Mouse (Mus musculus): Measurements from ENCODE around the gene Myl6b. TPM values are rescaled to one million over a fixed set of nuclear protein-coding genes. Genes with fewer than 3 reads are reported as not detected.
A peak's percentile ranks its signal among the peaks of the same experiment; 100 is the strongest.
"Not testable (repeated sequence)": the region's sequence is repeated elsewhere in the genome, so short reads cannot be mapped to it uniquely, and the experiment has no call there.

Gene Myl6b
- total and polyA plus RNA-seq, 3 experiments = 2.0 to 14.7 (median 11.4) TPM

GRCm38 (mm10) chr10:128492633-128493311 is 5.7 kb downstream of the Myl6b start:
- H3K4me1 ChIP-seq (ENCODE audit: insufficient read depth, low read depth, low read length) = peaks cover 64% of the 10 kb centered on the region
- DNase-seq (ENCODE audit: low spot score) (peak; percentile 54), ATAC-seq (ENCODE audit: extremely low read depth, insufficient number of reproducible peaks, low FRiP score, poor library complexity, severe bottlenecking) (peak; percentile 47)
- TF ChIP-seq TAL1 (conservative IDR thresholded peaks at IDR 0.05; ENCODE audit: low read depth, low read length) (no peak), GATA2 (IDR thresholded peaks at IDR 0.05; ENCODE audit: borderline replicate concordance, low read depth, low read length) (no peak), POLR2AphosphoS5 (IDR thresholded peaks at IDR 0.05; ENCODE audit: insufficient replicate concordance, low read depth, low read length) (no peak), CTCF (IDR thresholded peaks at IDR 0.05; ENCODE audit: low read depth, low read length) (no peak), GATA1 (IDR thresholded peaks at IDR 0.05; ENCODE audit: borderline replicate concordance, low read length) (no peak)
- peak overlapping the region; percentile 73 for H3K4me3 ChIP-seq (ENCODE audit: low read depth, low read length)
- peaks cover 71% of the 10 kb centered on the region for H3K36me3 ChIP-seq (replicated peaks)
- no peaks in the 10 kb centered on the region for H3K9me3 ChIP-seq (replicated peaks)
- H3K27me3 ChIP-seq (ENCODE audit: insufficient read depth, low read length) = no peaks in the 10 kb centered on the region

GRCm38 (mm10) chr10:128492051-128492450 is 6.4 kb downstream of the Myl6b start:
- H3K9me3 ChIP-seq (replicated peaks); H3K27me3 ChIP-seq (ENCODE audit: insufficient read depth, low read length); ATAC-seq (ENCODE audit: extremely low read depth, insufficient number of reproducible peaks, low FRiP score, poor library complexity, severe bottlenecking); DNase-seq (ENCODE audit: low spot score): not testable (repeated sequence)
- peaks cover 57% of the 10 kb centered on the region for H3K4me1 ChIP-seq (ENCODE audit: insufficient read depth, low read depth, low read length)
- peaks cover 75% of the 10 kb centered on the region for H3K36me3 ChIP-seq (replicated peaks)
- peak overlapping the region; percentile 73; the same call in 1 of the 2 replicates for H3K4me3 ChIP-seq (ENCODE audit: low read depth, low read length)

- TF ChIP-seq CTCF (IDR thresholded peaks at IDR 0.05; ENCODE audit: low read depth, low read length) = no peak
- TF ChIP-seq TAL1 (conservative IDR thresholded peaks at IDR 0.05; ENCODE audit: low read depth, low read length) = no peak
- no peak for TF ChIP-seq GATA2 (IDR thresholded peaks at IDR 0.05; ENCODE audit: borderline replicate concordance, low read depth, low read length)
- no peak for TF ChIP-seq GATA1 (IDR thresholded peaks at IDR 0.05; ENCODE audit: borderline replicate concordance, low read length)
- no peak for TF ChIP-seq POLR2AphosphoS5 (IDR thresholded peaks at IDR 0.05; ENCODE audit: insufficient replicate concordance, low read depth, low read length)
- no peaks in the 10 kb centered on the region for H3K9me3 ChIP-seq (replicated peaks)
- H3K36me3 ChIP-seq (replicated peaks) = peaks cover 74% of the 10 kb centered on the region
- no peaks in the 10 kb centered on the region for H3K27me3 ChIP-seq (ENCODE audit: insufficient read depth, low read length)
- no peak for ATAC-seq (ENCODE audit: extremely low read depth, insufficient number of reproducible peaks, low FRiP score, poor library complexity, severe bottlenecking)
- H3K4me1 ChIP-seq (ENCODE audit: insufficient read depth, low read depth, low read length) = peaks cover 51% of the 10 kb centered on the region
- H3K4me3 ChIP-seq (ENCODE audit: low read depth, low read length) = peak overlapping the region; percentile 56; the same call in 1 of the 2 replicates
- no peak for DNase-seq (ENCODE audit: low spot score)
Measured at GRCm38 (mm10) chr10:128491495-128491894, 7.0 kb downstream of the Myl6b start.

- DNase-seq (ENCODE audit: low spot score) (no peak), ATAC-seq (ENCODE audit: extremely low read depth, insufficient number of reproducible peaks, low FRiP score, poor library complexity, severe bottlenecking) (no peak)
- Histone ChIP-seq H3K4me1 (ENCODE audit: insufficient read depth, low read depth, low read length) (peaks cover 45% of the 10 kb centered on the region), H3K36me3 (replicated peaks) (peaks cover 74% of the 10 kb centered on the region), H3K9me3 (replicated peaks) (no peaks in the 10 kb centered on the region), H3K4me3 (ENCODE audit: low read depth, low read length) (no peak overlapping the region), H3K27me3 (ENCODE audit: insufficient read depth, low read length) (no peaks in the 10 kb centered on the region)
- no peak for TF ChIP-seq GATA2 (IDR thresholded peaks at IDR 0.05; ENCODE audit: borderline replicate concordance, low read depth, low read length)
- TF ChIP-seq POLR2AphosphoS5 (IDR thresholded peaks at IDR 0.05; ENCODE audit: insufficient replicate concordance, low read depth, low read length) = no peak
- TF ChIP-seq GATA1 (IDR thresholded peaks at IDR 0.05; ENCODE audit: borderline replicate concordance, low read length) = no peak
- no peak for TF ChIP-seq CTCF (IDR thresholded peaks at IDR 0.05; ENCODE audit: low read depth, low read length)
Measured at GRCm38 (mm10) chr10:128490912-128491311, 7.6 kb downstream of the Myl6b start.

GRCm38 (mm10) chr10:128490232-128490631 is 8.3 kb downstream of the Myl6b start:
- H3K27me3 ChIP-seq (ENCODE audit: insufficient read depth, low read length) = no peaks in the 10 kb centered on the region
- peaks cover 77% of the 10 kb centered on the region for H3K36me3 ChIP-seq (replicated peaks)
- ATAC-seq (ENCODE audit: extremely low read depth, insufficient number of reproducible peaks, low FRiP score, poor library complexity, severe bottlenecking) (no peak), DNase-seq (ENCODE audit: low spot score) (no peak)
- H3K4me1 ChIP-seq (ENCODE audit: insufficient read depth, low read depth, low read length) = peaks cover 39% of the 10 kb centered on the region
- no peak overlapping the region for H3K4me3 ChIP-seq (ENCODE audit: low read depth, low read length)
- no peak for TF ChIP-seq GATA2 (IDR thresholded peaks at IDR 0.05; ENCODE audit: borderline replicate concordance, low read depth, low read length)
- TF ChIP-seq TAL1 (conservative IDR thresholded peaks at IDR 0.05; ENCODE audit: low read depth, low read length) = no peak
- no peak for TF ChIP-seq CTCF (IDR thresholded peaks at IDR 0.05; ENCODE audit: low read depth, low read length)
- TF ChIP-seq GATA1 (IDR thresholded peaks at IDR 0.05; ENCODE audit: borderline replicate concordance, low read length) = no peak
- TF ChIP-seq POLR2AphosphoS5 (IDR thresholded peaks at IDR 0.05; ENCODE audit: insufficient replicate concordance, low read depth, low read length) = no peak
- H3K9me3 ChIP-seq (replicated peaks) = no peaks in the 10 kb centered on the region

GRCm38 (mm10) chr10:128489785-128490184 is 8.7 kb downstream of the Myl6b start:
- Histone ChIP-seq H3K36me3 (replicated peaks) (peaks cover 75% of the 10 kb centered on the region), H3K4me1 (ENCODE audit: insufficient read depth, low read depth, low read length) (peaks cover 35% of the 10 kb centered on the region), H3K4me3 (ENCODE audit: low read depth, low read length) (no peak overlapping the region), H3K27me3 (ENCODE audit: insufficient read depth, low read length) (no peaks in the 10 kb centered on the region), H3K9me3 (replicated peaks) (no peaks in the 10 kb centered on the region)
- TF ChIP-seq TAL1 (conservative IDR thresholded peaks at IDR 0.05; ENCODE audit: low read depth, low read length) (no peak), CTCF (IDR thresholded peaks at IDR 0.05; ENCODE audit: low read depth, low read length) (no peak), POLR2AphosphoS5 (IDR thresholded peaks at IDR 0.05; ENCODE audit: insufficient replicate concordance, low read depth, low read length) (no peak), GATA1 (IDR thresholded peaks at IDR 0.05; ENCODE audit: borderline replicate concordance, low read length) (no peak), GATA2 (IDR thresholded peaks at IDR 0.05; ENCODE audit: borderline replicate concordance, low read depth, low read length) (no peak)
- DNase-seq (ENCODE audit: low spot score) = no peak
- ATAC-seq (ENCODE audit: extremely low read depth, insufficient number of reproducible peaks, low FRiP score, poor library complexity, severe bottlenecking) = no peak
